ENCODE assay signal across 8 mouse cellular contexts in the genomic region with DNA sequence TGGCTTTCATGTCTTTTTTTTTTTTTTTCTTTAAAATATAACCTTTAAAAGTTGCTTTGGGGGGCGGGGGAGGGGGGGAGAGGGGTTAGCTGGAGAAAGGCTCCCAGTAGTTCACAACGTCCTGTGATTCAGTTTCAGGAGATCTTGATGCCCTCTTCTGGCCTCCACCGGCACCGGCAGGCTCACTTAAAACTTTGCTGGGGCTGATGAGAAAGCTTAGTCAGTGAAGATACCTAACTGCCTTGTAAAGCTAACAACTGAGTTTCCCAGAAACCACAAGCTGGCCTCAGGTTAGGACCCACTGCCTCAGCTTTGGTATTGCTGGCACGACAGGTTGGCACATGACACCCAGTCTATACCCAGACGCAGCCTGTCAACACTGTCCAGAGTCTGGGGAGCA. TPM values are rescaled to one million over a fixed set of nuclear protein-coding genes. Genes with fewer than 3 reads are reported as not detected.
A peak's percentile ranks its signal among the peaks of the same experiment; 100 is the strongest.
DNase-seq lines count a peak whose midpoint lies in the region; ATAC-seq and TF ChIP-seq lines count a peak whose summit lies in the region.

No protein-coding gene starts in this region.

- TF ChIP-seq CTCF in midbrain, postnatal 0 days (IDR thresholded peaks at IDR 0.05): peak; percentile 48
- peak; percentile 27; the same call in 1 of the 2 replicates for TF ChIP-seq CTCF in cortical plate, adult 2 months (IDR thresholded peaks at IDR 0.05; ENCODE audit: extremely low read depth, insufficient read depth, low read length)

- no peak for TF ChIP-seq POLR2A in cortical plate, adult 2 months (IDR thresholded peaks at IDR 0.05; ENCODE audit: extremely low read depth, insufficient read depth, low read length)

- no peaks in the 10 kb centered on the region for H3K9me3 ChIP-seq in midbrain, postnatal 0 days (ENCODE audit: low read length)
- no peaks in the 10 kb centered on the region for H3K9me3 ChIP-seq in midbrain, embryonic 15.5 days

- no peak overlapping the region for H3K27ac ChIP-seq in midbrain, postnatal 0 days (ENCODE audit: low read depth, low read length)
- no peak overlapping the region for H3K27ac ChIP-seq in midbrain, embryonic 15.5 days
- H3K27ac ChIP-seq in cortical plate, adult 2 months (ENCODE audit: insufficient read depth, low read length): no peak overlapping the region

- no peak overlapping the region for H3K9ac ChIP-seq in midbrain, postnatal 0 days (replicated peaks; ENCODE audit: low read length, poor library complexity, severe bottlenecking)
- H3K9ac ChIP-seq in midbrain, embryonic 15.5 days: no peak overlapping the region

- no peaks in the 10 kb centered on the region for H3K36me3 ChIP-seq in midbrain, postnatal 0 days (ENCODE audit: insufficient read depth, low read length)
- no peaks in the 10 kb centered on the region for H3K36me3 ChIP-seq in midbrain, embryonic 15.5 days (replicated peaks)

- H3K4me1 ChIP-seq in midbrain, postnatal 0 days (ENCODE audit: insufficient read depth, low read length): no peaks in the 10 kb centered on the region
- H3K4me1 ChIP-seq in midbrain, embryonic 15.5 days: peaks cover 13% of the 10 kb centered on the region
- H3K4me1 ChIP-seq in cortical plate, adult 2 months (ENCODE audit: control insufficient read depth, insufficient read depth, low read length): peaks cover 2% of the 10 kb centered on the region; the same call in 1 of the 2 replicates

- H3K4me2 ChIP-seq in midbrain, postnatal 0 days (ENCODE audit: low read depth, low read length, poor library complexity, severe bottlenecking): no peak overlapping the region
- no peak overlapping the region for H3K4me2 ChIP-seq in midbrain, embryonic 15.5 days

- DNase-seq in midbrain, postnatal 0 days (ENCODE audit: low spot score): no peak
- peak; percentile 67 for DNase-seq in kidney, adult 9 months
- DNase-seq in lung, postnatal 25 days (ENCODE audit: low spot score): peak; percentile 59
- DNase-seq in thymus, postnatal 25 days: peak; percentile 68
- DNase-seq in yolk sac, embryonic 10.5 days (ENCODE audit: low spot score): no peak
- DNase-seq in ovary, adult 18-20 months (ENCODE audit: low spot score): no peak

- H3K4me3 ChIP-seq in midbrain, postnatal 0 days (ENCODE audit: low read depth, low read length): no peak overlapping the region
- no peak overlapping the region for H3K4me3 ChIP-seq in midbrain, embryonic 15.5 days
- H3K4me3 ChIP-seq in cortical plate, adult 2 months (ENCODE audit: insufficient read depth, low read length): no peak overlapping the region

- no peak for ATAC-seq in midbrain, postnatal 0 days (ENCODE audit: low FRiP score)
- no peak for ATAC-seq in midbrain, embryonic 15.5 days (replicated peaks)

- peaks cover 52% of the 10 kb centered on the region for H3K27me3 ChIP-seq in midbrain, postnatal 0 days (ENCODE audit: insufficient read depth, low read length)
- peaks cover 58% of the 10 kb centered on the region for H3K27me3 ChIP-seq in midbrain, embryonic 15.5 days (replicated peaks)

- 17% methylated on average over 6 of the region's 6 CpGs for WGBS in midbrain, postnatal 0 days
- WGBS in midbrain, embryonic 15.5 days: 12% methylated on average over 6 of the region's 6 CpGs

RNA-seq across cellular contexts. Expression of a gene that starts 0.9 kb away (rescaled TPM):
- 1.2 and 2.5 TPM in 2 replicates for total RNA-seq in midbrain, postnatal 0 days (2014; rRNA removed)
- polyA plus RNA-seq in midbrain, postnatal 0 days (2015; fragmentation: Nextera tagmentation; extraction: Ambion mirVana): 2.6 and 3.8 TPM in 2 replicates
- 4.0 and 4.9 TPM in 2 replicates for polyA plus RNA-seq in midbrain, embryonic 15.5 days (2015; fragmentation: Nextera tagmentation; extraction: Ambion mirVana)
- polyA plus RNA-seq in cortical plate, adult 2 months (2012; rRNA removed): 4.2 and 4.4 TPM in 2 replicates

RNA-seq across cellular contexts. Expression of a gene that starts 22.5 kb away (rescaled TPM):
- 89.3 and 148 TPM in 2 replicates for total RNA-seq in midbrain, postnatal 0 days (2014; rRNA removed)
- 133 and 134 TPM in 2 replicates for polyA plus RNA-seq in midbrain, postnatal 0 days (2015; fragmentation: Nextera tagmentation; extraction: Ambion mirVana)
- polyA plus RNA-seq in midbrain, embryonic 15.5 days (2015; fragmentation: Nextera tagmentation; extraction: Ambion mirVana): 127 and 130 TPM in 2 replicates
- polyA plus RNA-seq in cortical plate, adult 2 months (2012; rRNA removed): 202 and 216 TPM in 2 replicates

RNA-seq across cellular contexts. Expression of a gene that starts 31.7 kb away (rescaled TPM):
- 2.1 and 2.7 TPM in 2 replicates for total RNA-seq in midbrain, postnatal 0 days (2014; rRNA removed)
- polyA plus RNA-seq in midbrain, postnatal 0 days (2015; fragmentation: Nextera tagmentation; extraction: Ambion mirVana): 1.2 TPM in 2 replicates
- 0.96 and 1.0 TPM in 2 replicates for polyA plus RNA-seq in midbrain, embryonic 15.5 days (2015; fragmentation: Nextera tagmentation; extraction: Ambion mirVana)
- 7.4 and 7.6 TPM in 2 replicates for polyA plus RNA-seq in cortical plate, adult 2 months (2012; rRNA removed)

RNA-seq across cellular contexts. Expression of a gene that starts 37.9 kb away (rescaled TPM):
- 78.4 and 111 TPM in 2 replicates for total RNA-seq in midbrain, postnatal 0 days (2014; rRNA removed)
- 26.7 and 30.6 TPM in 2 replicates for polyA plus RNA-seq in midbrain, postnatal 0 days (2015; fragmentation: Nextera tagmentation; extraction: Ambion mirVana)
- polyA plus RNA-seq in midbrain, embryonic 15.5 days (2015; fragmentation: Nextera tagmentation; extraction: Ambion mirVana): 43.0 and 43.4 TPM in 2 replicates
- polyA plus RNA-seq in cortical plate, adult 2 months (2012; rRNA removed): 120 and 132 TPM in 2 replicates

RNA-seq across cellular contexts. Expression of a gene that starts 50.1 kb away (rescaled TPM):
- 2.0 TPM in 1 of 2 replicates, not detected in the other for total RNA-seq in midbrain, postnatal 0 days (2014; rRNA removed)
- 2.0 TPM in 2 replicates for polyA plus RNA-seq in midbrain, postnatal 0 days (2015; fragmentation: Nextera tagmentation; extraction: Ambion mirVana)
- polyA plus RNA-seq in midbrain, embryonic 15.5 days (2015; fragmentation: Nextera tagmentation; extraction: Ambion mirVana): 1.0 and 1.2 TPM in 2 replicates
- 7.9 and 8.3 TPM in 2 replicates for polyA plus RNA-seq in cortical plate, adult 2 months (2012; rRNA removed)

Comparison
In these comparisons a context has a peak if more than half of its experiments do, and no peak if none do; other contexts are left out.
1. DNase-seq: peak in kidney, adult 9 months (single experiment), lung, postnatal 25 days (single experiment) and thymus, postnatal 25 days (single experiment); none in midbrain, postnatal 0 days (single experiment), yolk sac, embryonic 10.5 days (single experiment) and ovary, adult 18-20 months (single experiment).